Mouse (Mus musculus) cortical plate, adult 2 months (tissue): ENCODE data around the gene Mrpl12.

Source experiments
- CTCF ChIP-seq: fragments of 200-500 bp; IDR thresholded peaks from 2 replicates; pipeline ENCODE4 v1.5.1; 2011; ENCODE audit warnings: mild to moderate bottlenecking, control low read depth, low read length; ENCODE audit not compliant: insufficient read depth; ENCODE audit errors: extremely low read depth
- POLR2A ChIP-seq: fragments of 200-500 bp; IDR thresholded peaks from 2 replicates; pipeline ENCODE4 v1.6.1; 2011; ENCODE audit warnings: mild to moderate bottlenecking, low read length, control low read depth; ENCODE audit not compliant: insufficient read depth; ENCODE audit errors: extremely low read depth

DNA sequence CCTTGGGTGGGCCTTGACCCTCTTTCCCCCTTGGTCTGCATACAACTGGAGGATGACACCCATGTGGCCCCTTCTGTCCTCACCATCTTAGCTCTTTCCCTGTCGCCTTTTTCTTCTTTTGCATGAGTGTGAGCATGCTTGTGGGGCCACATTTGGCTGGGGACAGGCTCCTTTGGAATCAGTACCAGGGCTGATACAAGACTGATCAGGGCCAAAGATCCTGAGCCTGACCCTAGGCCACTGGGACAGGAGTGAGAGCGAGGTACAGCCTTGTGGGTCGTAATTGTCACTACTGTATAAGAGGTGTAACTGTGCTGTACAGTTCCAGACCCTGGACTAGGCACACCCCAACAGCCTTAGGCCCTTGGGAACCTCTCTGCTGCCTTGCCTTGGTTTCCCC lies 9.5 kb downstream of the Mrpl12 start:
- TF ChIP-seq POLR2A (no peak), CTCF (no peak)
